Mouse (Mus musculus) left cerebral cortex, postnatal 10 days (tissue): ENCODE measurements around the gene Mrpl58. TPM values are rescaled to one million over a fixed set of nuclear protein-coding genes. Genes with fewer than 3 reads are reported as not detected.

ENCODE experiments used
- DNase-seq, 2 experiments: peaks; one replicate each; pipeline ENCODE4 v3.0.0; 2021 to 2022; ENCODE audit warnings: low spot score in 2 of 2, mixed read lengths in 1 of 2; ENCODE audit errors: extremely low spot score in 1 of 2
- intact Hi-C: fragments of 180-260 bp; cut with DNase I; formaldehyde crosslinking; loops from one replicate; pipeline ENCODE4 v1.15.1; 2025
- total RNA-seq, 2 experiments: library from RNA; stranded (reverse); gene quantifications; 2 replicates each; pipeline ENCODE4 v1.2.3; 2021

The Mrpl58 gene
- total RNA-seq: 10 to 100 TPM; 96.2 to 98.8 TPM

DNA sequence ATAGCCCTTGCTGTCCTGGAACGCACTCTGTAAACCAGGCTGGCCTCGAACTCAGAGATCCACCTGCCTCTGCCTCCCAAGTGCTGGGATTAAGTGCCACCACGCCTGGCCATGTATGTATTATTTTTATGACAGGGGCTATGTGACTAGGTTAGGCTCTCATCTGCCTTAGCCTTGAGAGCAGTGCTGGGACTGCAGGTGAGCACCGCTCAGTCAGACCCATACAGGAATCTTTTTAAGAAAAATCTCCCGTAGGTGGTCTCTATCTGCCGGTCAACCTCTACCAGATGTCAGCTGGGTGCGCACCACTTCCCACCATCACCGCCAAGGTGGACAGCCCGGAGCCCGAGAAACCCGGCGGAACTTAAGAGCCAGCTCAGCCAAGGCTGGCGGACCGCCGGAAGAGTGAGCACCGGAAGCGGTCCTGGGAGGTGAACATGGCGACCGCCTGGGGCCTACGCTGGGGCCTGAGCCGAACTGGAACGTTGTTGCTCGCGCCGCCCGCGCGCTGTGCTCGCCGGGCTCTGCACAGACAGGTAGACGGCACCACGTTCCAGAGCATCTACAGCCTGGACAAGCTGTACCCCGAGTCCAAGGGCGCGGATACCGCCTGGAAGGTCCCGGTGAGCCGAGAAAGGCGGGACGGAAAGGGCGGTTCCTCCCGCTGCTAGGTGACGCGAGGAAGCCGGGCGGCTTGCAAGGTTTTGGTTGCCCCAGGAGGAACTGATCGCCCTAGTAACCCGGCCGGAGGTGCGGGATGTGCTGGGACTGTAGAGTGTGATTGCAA, at the start of gene Mrpl58:
Gene Mrpl58 (plus strand): TSS at position 415 of the 787 bp plus-strand sequence.
- DNase-seq: peak; percentile 80 to 91
- intact Hi-C loops: no loop called here

DNA sequence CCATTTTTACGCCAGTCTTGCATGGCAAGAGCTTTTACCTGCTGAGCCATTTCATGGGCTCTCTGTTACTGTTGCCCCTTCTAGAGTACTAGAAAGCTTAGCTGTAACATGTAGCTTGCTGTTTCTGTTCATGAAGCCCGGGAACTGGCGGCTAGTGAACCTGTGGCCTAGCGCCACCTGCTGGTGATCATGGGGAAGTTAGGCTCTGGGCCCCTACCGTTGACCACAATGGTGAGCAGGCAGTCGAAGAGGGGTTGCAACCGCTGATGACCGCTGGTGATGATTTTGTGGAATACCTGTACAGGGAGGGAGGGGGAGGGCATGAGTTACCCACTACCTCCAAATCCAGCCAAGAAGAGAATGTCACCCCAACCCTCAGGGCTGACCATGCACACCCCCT, 49.4 kb upstream of the Mrpl58 start:
- DNase-seq: peak; percentile 53 to 75
- intact Hi-C loops: loop anchor here (2.0 to 10.0 kb wide), 2 partner anchors 31 to 149 kb away; partner anchors contain the start of gene Ush1g

DNA sequence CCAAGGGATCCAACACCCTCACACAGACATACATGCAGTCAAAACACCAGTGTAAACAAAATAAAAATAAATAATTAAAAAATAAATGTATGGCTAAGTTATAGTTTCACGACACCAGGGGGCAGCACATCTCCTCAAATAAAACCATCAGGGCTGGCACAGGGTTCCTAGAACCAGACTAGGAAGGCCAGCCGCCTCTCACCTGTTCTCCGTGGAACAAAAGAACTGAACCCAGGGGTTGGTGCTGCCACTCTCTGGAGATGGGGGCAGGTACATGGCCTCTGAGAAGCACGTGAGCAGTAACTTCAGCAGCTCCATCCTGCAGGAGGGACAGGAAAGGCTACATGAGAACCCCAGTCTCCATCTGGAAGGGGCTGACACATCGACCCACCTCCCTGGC, 45.1 kb upstream of the Mrpl58 start:
- DNase-seq: peak; percentile 57 to 78
- intact Hi-C loops: loop anchor here (2.0 to 10.0 kb wide), 3 partner anchors 54 to 154 kb away; partner anchors contain the start of gene Armc7

DNA sequence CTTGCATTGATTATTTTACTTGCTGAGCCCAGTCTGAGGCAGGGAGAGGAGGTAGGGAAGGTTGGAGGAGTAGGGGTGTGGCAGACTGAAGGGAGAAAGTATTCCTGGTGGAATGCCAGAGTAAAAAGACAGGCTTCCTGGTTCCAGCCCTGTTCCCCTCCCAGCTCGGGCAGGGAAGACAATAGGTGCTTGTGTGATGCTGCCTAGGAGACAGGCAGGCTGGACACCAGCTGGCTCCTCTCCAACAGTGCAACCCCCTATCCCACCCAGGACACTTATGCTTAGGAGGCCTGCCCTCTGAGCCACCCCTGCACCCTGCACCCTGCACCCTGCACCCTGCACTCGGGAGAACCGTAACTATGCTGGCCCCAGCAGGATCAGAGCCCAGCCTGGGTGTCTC, 44.3 kb upstream of the Mrpl58 start:
- intact Hi-C loops: loop anchor here (2.0 to 10.0 kb wide), 3 partner anchors 53 to 154 kb away; partner anchors contain the start of gene Armc7
- no peak for DNase-seq

DNA sequence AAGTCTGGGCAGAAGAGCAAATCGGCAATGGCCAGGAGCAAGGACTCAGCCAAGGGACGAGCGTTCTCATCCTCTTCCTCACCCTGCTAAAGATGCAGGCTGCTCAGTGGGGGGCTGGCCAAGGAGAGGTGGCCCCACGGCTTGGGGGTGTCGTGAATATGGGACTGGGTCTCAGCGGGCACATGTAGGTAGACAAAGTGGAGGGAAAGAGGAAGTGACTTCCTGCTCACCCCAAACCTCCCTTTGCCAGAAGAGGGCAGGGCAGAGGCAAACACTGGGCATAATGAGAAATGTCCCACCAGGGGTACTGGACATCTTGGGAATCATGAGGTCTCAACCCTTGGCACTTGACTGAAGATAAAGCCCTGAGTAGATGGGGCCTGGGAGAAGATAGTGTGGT, 43.8 kb upstream of the Mrpl58 start:
- intact Hi-C loops: loop anchor here (2.0 to 10.0 kb wide), 3 partner anchors 53 to 155 kb away; partner anchors contain the start of gene Armc7
- DNase-seq: no peak

DNA sequence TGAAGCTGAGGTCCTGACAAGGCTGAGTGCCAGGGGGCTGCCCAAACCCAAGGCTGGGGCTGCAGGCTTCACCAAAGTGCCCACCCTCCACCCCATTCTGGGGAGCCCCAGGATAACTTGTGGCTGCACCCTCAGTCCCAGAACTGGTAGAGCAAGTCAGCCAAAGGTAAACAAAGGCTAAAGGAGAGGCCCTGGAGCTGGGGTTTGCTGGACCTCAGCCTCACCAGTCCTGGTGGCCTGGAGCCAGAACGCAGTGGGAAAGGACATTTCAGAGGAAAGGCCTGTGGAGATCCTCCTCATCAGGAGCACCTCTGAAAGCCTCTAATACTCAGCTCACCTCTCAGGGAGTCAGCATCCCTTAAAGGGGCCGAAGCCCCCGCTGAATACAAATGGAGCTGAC, 39.4 kb upstream of the Mrpl58 start:
- intact Hi-C loops: no loop called here
- DNase-seq: no peak

DNA sequence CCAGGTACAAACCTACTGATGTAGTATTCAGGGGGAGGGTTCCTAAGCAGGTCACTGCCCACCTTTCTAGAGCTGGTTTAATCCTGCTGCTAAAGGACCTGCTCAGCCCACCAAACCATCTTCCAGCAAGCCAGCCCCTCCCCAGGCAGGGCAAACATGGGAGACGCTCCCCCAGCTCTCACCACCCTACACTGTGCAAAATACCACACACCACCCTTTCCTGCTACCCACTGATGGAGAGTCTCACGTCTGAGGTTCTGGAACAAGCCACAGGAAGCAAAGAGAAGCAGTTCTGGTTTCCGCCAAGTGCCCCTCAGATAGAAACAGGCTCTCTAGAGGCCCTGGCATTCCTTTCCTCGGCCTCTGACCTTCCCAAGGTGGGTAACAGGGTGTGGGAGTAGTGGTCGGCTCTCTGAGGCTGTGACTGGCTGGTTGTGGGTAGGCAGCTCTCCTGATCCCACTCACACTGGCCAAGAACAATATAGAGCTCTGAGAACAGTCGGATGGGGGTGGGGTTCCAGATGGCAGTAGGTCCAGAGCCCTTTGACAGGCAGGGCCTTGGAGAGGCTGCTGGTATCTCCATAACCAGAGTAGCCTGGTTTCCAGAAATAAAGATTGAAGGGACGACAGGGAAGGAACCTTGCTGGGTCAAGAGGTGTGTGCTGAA, 37.4 kb upstream of the Mrpl58 start:
- no peak for DNase-seq
- intact Hi-C loops: no loop called here

DNA sequence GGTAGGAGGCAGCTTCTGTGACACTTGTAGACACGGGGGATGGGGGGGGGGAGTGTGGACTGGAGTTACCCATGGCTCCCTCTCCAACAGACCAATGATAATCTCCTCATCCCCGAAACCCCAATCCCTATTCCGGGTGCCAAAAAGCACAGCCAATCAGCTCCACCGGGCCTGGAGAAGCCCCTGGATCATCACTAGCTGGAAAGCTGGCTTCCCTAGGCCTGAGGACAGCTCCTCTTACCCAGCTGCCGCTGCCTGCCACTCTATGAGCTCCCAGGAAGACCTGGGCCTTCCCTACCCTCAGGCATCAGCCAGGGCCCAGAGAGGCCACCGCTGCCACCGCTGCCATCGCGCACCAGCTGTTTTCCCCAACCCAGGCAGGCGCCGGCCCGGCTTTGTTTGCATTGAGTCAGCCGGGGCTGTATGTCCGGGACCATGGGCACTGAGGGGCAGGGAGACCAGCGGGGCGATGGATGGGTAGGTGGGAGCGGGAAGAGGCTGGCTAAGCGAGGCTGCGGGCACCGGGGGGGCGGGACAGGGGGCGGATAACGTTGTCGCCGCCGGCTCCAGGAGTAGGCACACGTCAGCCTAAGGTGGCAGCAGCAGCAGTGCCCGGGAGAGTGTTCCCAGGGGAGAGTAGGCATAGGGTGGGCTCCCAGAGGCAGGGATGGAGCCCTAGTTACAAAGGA, 36.7 kb upstream of the Mrpl58 start:
- intact Hi-C loops: no loop called here
- peak; percentile 60 to 61 for DNase-seq

DNA sequence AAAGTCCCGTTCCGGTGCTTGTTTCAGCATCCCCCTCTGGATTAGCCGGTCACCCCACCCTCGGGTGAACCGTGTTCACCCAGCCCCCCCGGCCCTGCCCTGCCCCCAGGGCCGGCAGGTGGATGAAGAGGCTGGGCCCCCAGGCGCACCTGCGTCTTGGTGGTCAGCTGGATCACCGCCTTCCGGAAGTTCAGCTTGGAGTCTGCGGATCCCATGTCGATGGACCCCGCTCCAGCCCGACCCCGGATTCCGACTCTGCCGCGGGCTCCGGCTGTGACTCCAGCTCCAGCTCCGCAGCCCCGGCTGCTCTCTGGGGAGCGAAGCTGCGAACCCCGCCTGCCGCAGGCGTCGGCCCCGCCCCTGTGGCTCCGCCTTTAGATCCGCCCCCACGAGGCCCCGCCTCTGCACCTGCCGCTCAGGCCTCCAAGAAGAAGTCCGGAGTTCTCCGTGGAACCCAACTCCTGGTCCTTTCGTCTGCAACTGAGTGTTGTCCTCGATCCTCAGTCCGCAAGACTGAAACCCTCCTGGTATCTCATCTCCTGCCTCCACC, 36.1 kb upstream of the Mrpl58 start, which contains the start of gene Hid1:
Gene Hid1 (minus strand): TSS at position 362 of the 550 bp plus-strand sequence.
- intact Hi-C loops: no loop called here
- DNase-seq: peak; percentile 61 to 87

DNA sequence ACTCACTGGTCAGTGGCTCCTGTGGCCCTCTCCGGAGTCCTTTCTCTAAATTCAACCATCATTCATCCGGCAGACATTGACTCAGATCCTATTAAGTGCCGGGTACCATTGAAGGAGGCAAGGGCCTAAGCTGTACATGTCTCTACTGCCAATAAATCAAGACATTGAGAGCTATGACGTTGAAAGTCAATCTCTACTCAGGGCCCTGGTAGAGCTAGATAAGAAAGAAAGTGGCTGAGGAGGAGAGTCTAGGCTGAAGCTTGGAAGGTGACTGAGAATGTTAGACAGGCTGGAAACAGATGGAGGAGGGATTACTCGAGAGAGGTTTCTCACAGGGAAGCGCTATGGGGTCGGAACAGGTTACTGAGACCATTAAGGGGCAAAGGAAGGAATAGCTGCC, 33.2 kb upstream of the Mrpl58 start:
- no peak for DNase-seq
- intact Hi-C loops: no loop called here

DNA sequence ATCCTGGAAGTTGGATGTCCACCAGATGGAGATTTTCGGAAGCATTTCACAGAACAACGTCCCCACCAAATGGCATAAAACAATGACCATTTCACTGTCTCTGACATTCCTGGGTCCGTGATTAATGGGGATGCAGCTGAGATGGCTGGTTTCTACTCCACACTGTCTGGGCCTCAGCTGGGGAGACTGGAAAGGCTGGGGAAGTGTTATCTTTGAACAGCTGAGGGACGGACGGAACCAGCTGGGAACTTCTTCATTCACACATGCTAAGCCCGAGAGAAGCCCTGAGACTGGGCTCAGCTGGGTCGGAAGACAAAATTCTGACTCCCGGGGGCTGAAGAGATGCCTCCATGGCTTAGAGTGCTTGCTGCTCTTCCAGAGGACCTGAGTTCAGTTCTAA, 32.2 kb upstream of the Mrpl58 start:
- no peak for DNase-seq
- intact Hi-C loops: no loop called here

DNA sequence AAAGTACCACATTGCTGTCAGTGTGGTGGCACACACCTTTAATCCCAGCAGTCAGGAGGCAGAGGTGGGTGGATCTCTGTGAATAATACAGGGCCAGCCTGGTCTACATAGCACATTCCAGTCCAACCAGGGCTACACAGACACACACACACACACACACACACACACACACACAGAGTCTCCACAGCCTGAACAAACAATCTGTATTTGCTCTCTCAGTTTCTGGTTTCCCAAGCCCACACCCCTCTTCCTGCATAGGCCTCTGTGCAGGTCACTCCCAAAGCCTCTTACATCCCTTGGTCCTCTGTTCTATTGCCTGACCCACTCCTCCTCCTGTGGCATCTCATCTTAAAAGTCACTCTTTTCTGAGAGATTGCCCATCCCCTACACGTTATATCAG, 31.5 kb upstream of the Mrpl58 start:
- intact Hi-C loops: no loop called here
- DNase-seq: no peak

DNA sequence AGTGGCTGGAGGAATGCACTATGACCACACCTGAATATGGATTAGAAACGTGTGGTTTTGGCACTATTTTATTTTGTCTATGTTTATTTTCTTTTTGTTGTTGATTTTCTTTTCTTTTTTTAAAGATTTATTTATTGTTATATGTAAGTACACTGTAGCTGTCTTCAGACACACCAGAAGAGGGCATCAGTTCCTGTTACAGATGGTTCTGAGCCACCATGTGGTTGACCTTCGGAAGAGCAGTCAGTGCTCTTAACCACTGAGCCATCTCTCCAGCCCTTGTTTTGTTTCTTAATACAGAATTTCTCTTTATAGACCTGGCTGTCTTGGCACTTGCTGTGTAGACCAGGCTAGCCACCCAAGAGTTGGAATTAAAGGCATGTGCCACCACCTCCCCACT, 30.8 kb upstream of the Mrpl58 start:
- intact Hi-C loops: no loop called here
- DNase-seq: no peak

DNA sequence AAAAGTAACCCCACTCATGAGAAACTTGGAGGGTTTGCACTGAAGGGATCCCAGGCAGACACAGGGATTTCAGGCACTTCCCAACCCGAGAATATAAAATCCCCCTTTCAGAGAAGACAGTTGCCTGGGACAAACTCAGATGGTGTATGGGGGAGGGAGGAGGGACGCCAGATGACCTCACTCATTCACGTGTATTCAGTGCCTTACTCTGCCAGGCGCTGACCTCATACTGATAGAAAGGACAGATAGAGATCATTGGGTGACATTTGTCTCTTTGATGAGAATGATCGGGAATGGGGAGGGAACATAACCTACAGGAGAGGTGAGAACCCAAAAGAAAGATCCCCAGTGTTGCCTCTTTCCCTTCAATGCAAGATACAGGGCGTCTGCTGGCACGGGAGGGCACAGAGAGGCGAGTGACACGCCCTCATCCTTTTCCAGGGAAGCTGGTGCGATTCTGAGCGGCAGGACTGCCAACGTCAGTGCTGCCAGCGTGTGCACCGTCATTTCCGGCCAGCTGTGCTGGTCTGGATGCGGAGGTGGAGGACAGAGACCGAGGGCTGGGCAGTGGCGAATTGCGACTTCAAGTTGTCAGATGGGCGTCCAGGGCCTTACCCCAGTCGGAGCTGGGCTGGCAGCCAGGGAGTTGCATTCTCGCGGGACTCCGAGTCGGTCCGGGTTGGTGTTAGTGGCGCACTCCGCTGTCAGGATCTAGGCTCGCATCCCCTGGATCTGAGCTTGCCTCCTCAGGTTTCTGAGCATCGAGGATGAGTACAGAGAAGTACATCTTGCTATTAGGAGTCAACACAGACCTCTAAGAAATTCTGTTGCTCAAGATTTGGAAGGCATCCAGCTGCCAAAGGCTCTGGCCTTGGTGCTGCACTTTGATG, 29.5 kb upstream of the Mrpl58 start:
- DNase-seq: peak; percentile 62 to 89
- intact Hi-C loops: no loop called here

DNA sequence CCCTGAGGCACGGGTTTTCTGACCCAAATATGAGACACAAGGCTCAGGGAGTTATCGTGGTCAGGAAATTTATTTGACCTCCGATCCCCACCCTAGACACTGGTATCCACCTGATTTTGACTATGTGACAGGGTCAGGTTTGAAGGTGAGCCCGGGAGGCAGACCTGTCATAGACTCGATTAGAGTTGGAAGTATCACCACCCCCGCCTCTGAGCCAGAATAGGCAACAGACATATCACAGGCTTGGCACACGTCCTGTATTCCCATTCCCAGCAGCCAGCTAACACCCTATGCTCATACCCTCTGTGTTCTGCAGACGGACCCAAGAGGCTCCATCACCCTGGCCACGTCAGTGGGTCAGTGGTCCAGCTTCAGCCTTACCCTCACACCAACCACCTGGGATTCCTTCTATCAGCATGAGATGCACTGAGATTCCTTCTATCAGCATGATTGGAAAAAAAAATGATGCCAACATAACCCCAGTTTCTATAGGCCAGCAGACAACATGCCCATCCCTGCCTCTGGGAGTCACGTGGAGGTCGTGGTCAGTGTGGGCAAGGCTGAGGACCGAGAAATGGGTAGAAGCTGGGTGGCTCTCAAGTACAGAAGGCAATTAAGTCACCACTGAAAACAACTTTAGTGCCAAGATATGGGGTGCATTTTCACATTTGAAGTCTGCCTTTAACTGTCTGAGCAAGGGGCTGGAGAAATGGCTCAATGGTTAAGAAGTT, 28.7 kb upstream of the Mrpl58 start:
- peak in 1 of 2 experiments; percentile 23 for DNase-seq
- intact Hi-C loops: no loop called here

DNA sequence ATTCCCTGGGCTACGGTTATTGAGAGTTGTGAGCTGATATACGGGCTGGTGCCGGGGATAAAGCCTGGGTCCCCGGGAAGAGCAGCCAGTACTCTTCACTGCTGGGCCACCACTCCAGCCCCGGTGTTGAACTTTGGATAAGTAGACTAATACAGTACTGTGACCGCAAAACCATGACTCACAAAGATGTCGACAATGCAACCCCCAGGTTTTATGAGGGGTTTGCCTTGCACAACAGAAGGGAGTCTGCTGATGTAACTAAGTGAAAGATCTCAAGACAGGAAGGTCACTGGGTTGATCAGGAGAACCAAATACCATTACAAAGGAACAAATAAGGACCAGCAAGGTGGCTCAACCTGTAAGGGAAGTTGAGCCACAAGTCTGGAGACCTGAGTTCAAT, 26.8 kb upstream of the Mrpl58 start:
- intact Hi-C loops: no loop called here

DNA sequence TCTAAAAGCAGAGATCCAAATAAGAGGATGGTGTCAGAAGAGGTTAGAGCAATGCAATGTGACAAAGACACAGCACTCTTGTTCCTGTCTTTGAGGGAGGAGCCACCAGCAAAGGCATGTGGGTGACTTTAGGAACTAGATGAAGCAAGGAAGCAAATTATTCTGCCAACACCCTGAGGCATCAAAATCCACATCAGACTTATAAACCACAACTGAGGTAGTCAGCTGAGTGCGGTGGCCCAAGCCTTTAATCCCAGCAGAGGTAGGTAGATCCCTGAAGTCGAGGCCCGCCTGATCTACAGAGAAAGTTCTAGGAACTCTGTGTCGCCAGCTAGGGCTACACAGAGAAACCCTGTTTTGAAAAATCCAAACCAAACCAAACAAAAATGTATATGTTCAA, 26.3 kb upstream of the Mrpl58 start:
- no peak for DNase-seq
- intact Hi-C loops: no loop called here

More for the DNA sequence above, 26.8 kb upstream of the Mrpl58 start:
- no peak for DNase-seq

DNA sequence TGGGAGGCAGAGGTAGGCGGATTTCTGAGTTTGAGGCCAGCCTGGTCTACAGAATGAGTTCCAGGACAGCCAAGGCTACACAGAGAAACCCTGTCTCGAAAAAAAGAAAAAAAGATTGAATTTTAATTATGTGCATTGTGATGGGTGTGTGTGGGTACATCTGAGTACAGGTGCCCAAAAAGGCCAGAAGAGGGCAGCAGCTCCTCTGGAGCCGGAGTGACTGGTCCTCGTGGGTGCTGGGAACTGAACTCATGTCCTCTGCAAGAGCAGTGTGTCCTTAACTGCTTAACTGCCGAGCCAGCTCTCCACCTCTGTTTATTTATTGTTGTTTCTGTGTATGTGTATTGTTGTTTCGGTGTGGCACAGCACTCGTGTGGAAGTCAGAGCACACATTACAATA, 25.7 kb upstream of the Mrpl58 start:
- intact Hi-C loops: no loop called here
- no peak for DNase-seq
